Mouse (Mus musculus): ENCODE results near the gene Anxa9. TPM values are rescaled to one million over a fixed set of nuclear protein-coding genes. Genes with fewer than 3 reads are reported as not detected.
"Not testable (repeated sequence)": the region's sequence is repeated elsewhere in the genome, so short reads cannot be mapped to it uniquely, and the experiment has no call there.

Gene Anxa9
- polyA plus RNA-seq (2014; fragmentation: Nextera tagmentation; extraction: Ambion mirVana): 1.7 and 2.1 TPM in 2 replicates

DNA sequence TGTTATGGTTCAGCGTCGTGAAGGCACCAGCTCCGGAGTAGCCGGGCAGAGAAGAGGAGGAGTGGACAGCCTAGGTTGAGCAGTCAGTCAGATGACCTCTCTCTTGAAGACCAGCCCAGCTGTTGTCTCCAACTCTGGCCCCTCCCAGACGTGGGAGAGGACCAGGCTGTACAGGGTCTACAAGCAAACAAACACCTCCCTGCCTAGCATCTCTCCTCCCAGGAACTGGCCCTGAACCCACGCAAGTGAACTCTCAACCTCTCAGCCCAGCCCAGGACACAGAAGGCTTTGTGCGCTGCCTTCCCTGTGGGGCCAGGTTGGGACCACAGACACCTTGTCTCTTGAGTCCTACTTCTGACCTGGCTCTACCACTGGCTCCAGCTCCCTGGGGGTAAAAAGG, at the start of gene Anxa9:
Anxa9 (minus strand) TSS at position 77 of the 400 bp plus-strand sequence.
- no peaks in the 10 kb centered on the region for H3K9me3 ChIP-seq (ENCODE audit: control insufficient read depth, low read depth, low read length)
- 57% methylated on average over 7 of the region's 7 CpGs for WGBS
- H3K4me3 ChIP-seq (ENCODE audit: low read depth, low read length): no peak within 1 kb of the TSS
- H3K4me2 ChIP-seq (replicated peaks; ENCODE audit: low read depth, low read length): no peak within 1 kb of the TSS
- no peaks in the 10 kb centered on the region for H3K4me1 ChIP-seq (ENCODE audit: control insufficient read depth, insufficient read depth, low read length)
- no peak within 1 kb of the TSS for H3K9ac ChIP-seq (replicated peaks; ENCODE audit: low read depth, low read length)
- no peaks in the 10 kb centered on the region for H3K27me3 ChIP-seq (ENCODE audit: control insufficient read depth, insufficient read depth, low read length)
- no peaks in the 10 kb centered on the region for H3K36me3 ChIP-seq (ENCODE audit: control insufficient read depth, insufficient read depth, low read length)
- no peak for ATAC-seq (ENCODE audit: insufficient number of reproducible peaks, insufficient read depth, low FRiP score, low read depth)
- H3K27ac ChIP-seq (ENCODE audit: low read length): no peak within 1 kb of the TSS

- Histone ChIP-seq H3K4me3 (ENCODE audit: low read depth, low read length) (peak overlapping the region; percentile 42; the same call in 1 of the 2 replicates), H3K36me3 (ENCODE audit: control insufficient read depth, insufficient read depth, low read length) (peaks cover 17% of the 10 kb centered on the region), H3K9ac (replicated peaks; ENCODE audit: low read depth, low read length) (0 out of 2 replicates have a peak overlapping the region, but pooled peaks have one; percentile 33)
- not testable (repeated sequence) for H3K4me2 ChIP-seq (replicated peaks; ENCODE audit: low read depth, low read length); H3K4me1 ChIP-seq (ENCODE audit: control insufficient read depth, insufficient read depth, low read length); ATAC-seq (ENCODE audit: insufficient number of reproducible peaks, insufficient read depth, low FRiP score, low read depth); H3K9me3 ChIP-seq (ENCODE audit: control insufficient read depth, low read depth, low read length); H3K27ac ChIP-seq (ENCODE audit: low read length); H3K27me3 ChIP-seq (ENCODE audit: control insufficient read depth, insufficient read depth, low read length)
- WGBS: 26% methylated on average over 8 of the region's 19 CpGs
These were observed 49.1 kb upstream of the Anxa9 start for GRCm38 (mm10) chr3:95355911-95356544.

DNA sequence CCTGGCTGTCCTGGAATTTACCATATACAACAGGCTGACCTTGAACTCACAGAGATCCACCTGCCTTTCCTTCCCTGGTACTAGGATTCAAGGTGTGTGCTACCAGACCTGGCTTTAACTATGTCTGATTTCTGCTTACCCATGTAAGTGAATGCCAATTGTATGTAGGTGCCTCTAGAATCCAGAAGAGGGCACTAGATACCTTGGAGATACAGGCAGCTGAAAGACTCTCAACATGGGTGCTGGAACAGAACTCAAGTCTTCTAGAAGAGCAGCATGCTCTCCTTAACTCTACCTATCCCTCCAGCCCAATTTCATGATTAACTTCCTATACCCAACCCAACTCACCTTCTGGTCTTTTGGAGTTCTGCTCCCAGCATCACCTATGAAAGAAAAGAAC, 42.5 kb upstream of the Anxa9 start:
- H3K4me3 ChIP-seq (ENCODE audit: low read depth, low read length): no peak overlapping the region
- H3K36me3 ChIP-seq (ENCODE audit: control insufficient read depth, insufficient read depth, low read length): peaks cover 57% of the 10 kb centered on the region
- H3K9me3 ChIP-seq (ENCODE audit: control insufficient read depth, low read depth, low read length): no peaks in the 10 kb centered on the region
- H3K9ac ChIP-seq (replicated peaks; ENCODE audit: low read depth, low read length): no peak overlapping the region
- H3K4me1 ChIP-seq (ENCODE audit: control insufficient read depth, insufficient read depth, low read length): no peaks in the 10 kb centered on the region
- no peaks in the 10 kb centered on the region for H3K27me3 ChIP-seq (ENCODE audit: control insufficient read depth, insufficient read depth, low read length)
- no peak for ATAC-seq (ENCODE audit: insufficient number of reproducible peaks, insufficient read depth, low FRiP score, low read depth)
- H3K27ac ChIP-seq (ENCODE audit: low read length): no peak overlapping the region
- no peak overlapping the region for H3K4me2 ChIP-seq (replicated peaks; ENCODE audit: low read depth, low read length)

- H3K36me3 ChIP-seq (ENCODE audit: control insufficient read depth, insufficient read depth, low read length): peaks cover 57% of the 10 kb centered on the region
- H3K27me3 ChIP-seq (ENCODE audit: control insufficient read depth, insufficient read depth, low read length); ATAC-seq (ENCODE audit: insufficient number of reproducible peaks, insufficient read depth, low FRiP score, low read depth); H3K4me3 ChIP-seq (ENCODE audit: low read depth, low read length); H3K4me1 ChIP-seq (ENCODE audit: control insufficient read depth, insufficient read depth, low read length); H3K9ac ChIP-seq (replicated peaks; ENCODE audit: low read depth, low read length); H3K27ac ChIP-seq (ENCODE audit: low read length); H3K4me2 ChIP-seq (replicated peaks; ENCODE audit: low read depth, low read length); H3K9me3 ChIP-seq (ENCODE audit: control insufficient read depth, low read depth, low read length): not testable (repeated sequence)
- WGBS: 93% methylated on average over 5 of the region's 5 CpGs
These were observed 41.4 kb upstream of the Anxa9 start for GRCm38 (mm10) chr3:95348343-95348742.

DNA sequence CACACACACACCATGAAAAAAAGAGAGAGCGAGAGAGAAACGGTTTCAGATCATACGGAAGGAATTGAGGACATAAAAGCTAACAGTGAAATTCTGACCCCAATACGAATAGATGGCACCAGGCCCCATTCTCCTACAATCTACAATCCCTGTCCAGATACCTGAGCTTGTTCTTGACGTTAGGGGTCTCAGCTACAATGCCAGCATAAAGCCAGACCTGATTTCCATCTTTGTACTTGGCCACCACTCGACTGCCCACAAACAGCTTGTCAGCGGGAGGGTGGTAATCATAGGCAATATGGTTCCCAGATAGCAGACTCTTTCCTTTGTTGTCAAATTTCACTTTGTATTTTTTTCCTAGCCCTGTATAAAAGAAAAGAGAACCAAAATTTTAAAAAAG, 39.5 kb upstream of the Anxa9 start:
- no peak overlapping the region for H3K4me2 ChIP-seq (replicated peaks; ENCODE audit: low read depth, low read length)
- no peaks in the 10 kb centered on the region for H3K4me1 ChIP-seq (ENCODE audit: control insufficient read depth, insufficient read depth, low read length)
- no peak overlapping the region for H3K27ac ChIP-seq (ENCODE audit: low read length)
- H3K9me3 ChIP-seq (ENCODE audit: control insufficient read depth, low read depth, low read length): no peaks in the 10 kb centered on the region
- 91% methylated on average over 7 of the region's 7 CpGs for WGBS
- H3K36me3 ChIP-seq (ENCODE audit: control insufficient read depth, insufficient read depth, low read length): peaks cover 58% of the 10 kb centered on the region
- no peak for ATAC-seq (ENCODE audit: insufficient number of reproducible peaks, insufficient read depth, low FRiP score, low read depth)
- H3K9ac ChIP-seq (replicated peaks; ENCODE audit: low read depth, low read length): no peak overlapping the region
- H3K27me3 ChIP-seq (ENCODE audit: control insufficient read depth, insufficient read depth, low read length): no peaks in the 10 kb centered on the region
- no peak overlapping the region for H3K4me3 ChIP-seq (ENCODE audit: low read depth, low read length)

DNA sequence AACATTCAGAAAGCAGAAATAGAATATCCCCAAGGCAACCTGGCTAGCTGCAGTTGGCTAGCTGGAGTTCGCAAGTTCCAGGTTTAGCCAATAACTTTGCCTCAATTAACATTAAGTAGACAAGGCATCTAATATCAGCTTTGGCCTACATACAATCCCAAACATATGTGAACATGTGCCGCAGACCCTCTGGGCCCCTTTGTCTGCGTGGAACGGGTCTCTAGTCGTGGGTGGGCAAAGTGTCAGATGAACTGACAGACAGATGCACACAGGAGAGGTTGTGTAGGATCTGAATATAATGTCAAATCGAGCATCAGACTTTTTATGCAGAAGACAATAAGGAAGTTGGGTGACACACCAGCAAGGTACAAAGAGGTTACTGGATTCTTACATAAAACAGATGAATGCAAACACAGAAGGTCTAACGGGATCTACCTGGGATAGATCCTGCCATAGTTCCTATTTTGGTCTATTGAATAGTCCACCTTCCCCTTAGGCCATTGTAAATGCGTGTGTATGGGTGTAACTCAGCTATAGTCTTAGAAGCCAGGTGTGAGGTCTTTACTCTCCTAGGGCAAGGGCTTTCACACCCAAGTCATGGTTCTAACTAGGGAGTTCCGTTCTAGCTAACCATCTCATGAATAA, 36.5 kb upstream of the Anxa9 start:
- not testable (repeated sequence) for H3K4me2 ChIP-seq (replicated peaks; ENCODE audit: low read depth, low read length); H3K9ac ChIP-seq (replicated peaks; ENCODE audit: low read depth, low read length); H3K4me1 ChIP-seq (ENCODE audit: control insufficient read depth, insufficient read depth, low read length); H3K4me3 ChIP-seq (ENCODE audit: low read depth, low read length); ATAC-seq (ENCODE audit: insufficient number of reproducible peaks, insufficient read depth, low FRiP score, low read depth); H3K27ac ChIP-seq (ENCODE audit: low read length); H3K9me3 ChIP-seq (ENCODE audit: control insufficient read depth, low read depth, low read length); H3K27me3 ChIP-seq (ENCODE audit: control insufficient read depth, insufficient read depth, low read length)
- peaks cover 73% of the 10 kb centered on the region for H3K36me3 ChIP-seq (ENCODE audit: control insufficient read depth, insufficient read depth, low read length)
- WGBS: 95% methylated on average over 9 of the region's 9 CpGs

DNA sequence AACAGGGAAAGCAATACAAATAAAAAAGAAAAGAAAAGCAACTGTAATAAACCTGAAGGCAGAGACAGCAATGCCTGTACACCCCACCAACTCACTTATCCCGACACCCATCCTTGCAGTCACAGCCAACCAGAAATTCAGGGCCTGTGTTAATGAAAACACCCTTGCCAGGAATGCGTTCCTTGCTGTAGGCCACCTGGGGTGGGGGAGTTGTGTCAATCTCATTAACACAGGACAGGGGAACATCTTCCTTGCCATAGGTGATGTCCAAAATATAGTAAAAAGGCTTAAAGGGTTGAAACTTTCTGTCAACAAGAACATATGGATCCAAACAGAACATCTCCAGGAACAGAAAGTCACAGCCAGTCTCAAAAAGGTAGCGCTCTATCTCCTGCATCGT, 31.3 kb upstream of the Anxa9 start:
- Histone ChIP-seq H3K27ac (ENCODE audit: low read length) (no peak overlapping the region), H3K4me2 (replicated peaks; ENCODE audit: low read depth, low read length) (no peak overlapping the region), H3K4me3 (ENCODE audit: low read depth, low read length) (no peak overlapping the region), H3K4me1 (ENCODE audit: control insufficient read depth, insufficient read depth, low read length) (no peaks in the 10 kb centered on the region), H3K9me3 (ENCODE audit: control insufficient read depth, low read depth, low read length) (no peaks in the 10 kb centered on the region), H3K27me3 (ENCODE audit: control insufficient read depth, insufficient read depth, low read length) (no peaks in the 10 kb centered on the region), H3K9ac (replicated peaks; ENCODE audit: low read depth, low read length) (no peak overlapping the region), H3K36me3 (ENCODE audit: control insufficient read depth, insufficient read depth, low read length) (peaks cover 84% of the 10 kb centered on the region)
- ATAC-seq (ENCODE audit: insufficient number of reproducible peaks, insufficient read depth, low FRiP score, low read depth): no peak
- 92% methylated on average over 4 of the region's 4 CpGs for WGBS

DNA sequence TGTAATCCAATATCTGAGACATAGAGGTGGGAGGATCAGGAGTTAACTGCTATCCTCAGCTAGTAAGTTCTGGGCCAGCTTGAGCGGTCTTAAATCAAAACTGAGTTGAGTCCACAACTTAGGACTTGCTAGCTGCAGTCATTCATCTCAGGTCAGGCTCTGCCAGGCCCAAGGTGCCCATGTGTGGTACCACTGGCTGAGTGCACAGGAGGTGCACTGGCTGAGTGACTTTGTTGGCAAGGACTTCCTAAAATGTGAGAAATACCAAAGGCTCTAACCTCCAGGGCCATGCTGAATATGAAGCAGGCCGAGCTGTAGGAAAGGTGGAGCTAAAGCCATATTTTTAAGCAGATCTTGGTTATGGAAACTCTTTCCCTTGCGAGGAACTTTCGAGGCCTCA, 30.4 kb upstream of the Anxa9 start:
- H3K27ac ChIP-seq (ENCODE audit: low read length): no peak overlapping the region
- no peak overlapping the region for H3K4me2 ChIP-seq (replicated peaks; ENCODE audit: low read depth, low read length)
- H3K4me1 ChIP-seq (ENCODE audit: control insufficient read depth, insufficient read depth, low read length): no peaks in the 10 kb centered on the region
- ATAC-seq (ENCODE audit: insufficient number of reproducible peaks, insufficient read depth, low FRiP score, low read depth): no peak
- no peak overlapping the region for H3K4me3 ChIP-seq (ENCODE audit: low read depth, low read length)
- 95% methylated on average over 4 of the region's 4 CpGs for WGBS
- no peak overlapping the region for H3K9ac ChIP-seq (replicated peaks; ENCODE audit: low read depth, low read length)
- H3K36me3 ChIP-seq (ENCODE audit: control insufficient read depth, insufficient read depth, low read length): peaks cover 83% of the 10 kb centered on the region
- no peaks in the 10 kb centered on the region for H3K27me3 ChIP-seq (ENCODE audit: control insufficient read depth, insufficient read depth, low read length)
- no peaks in the 10 kb centered on the region for H3K9me3 ChIP-seq (ENCODE audit: control insufficient read depth, low read depth, low read length)

- no peak overlapping the region for H3K27ac ChIP-seq (ENCODE audit: low read length)
- 62% methylated on average over 1 of the region's 1 CpGs for WGBS
- H3K4me1 ChIP-seq (ENCODE audit: control insufficient read depth, insufficient read depth, low read length): no peaks in the 10 kb centered on the region
- H3K9ac ChIP-seq (replicated peaks; ENCODE audit: low read depth, low read length): no peak overlapping the region
- ATAC-seq (ENCODE audit: insufficient number of reproducible peaks, insufficient read depth, low FRiP score, low read depth): no peak
- H3K36me3 ChIP-seq (ENCODE audit: control insufficient read depth, insufficient read depth, low read length): peaks cover 72% of the 10 kb centered on the region
- no peak overlapping the region for H3K4me2 ChIP-seq (replicated peaks; ENCODE audit: low read depth, low read length)
- no peak overlapping the region for H3K4me3 ChIP-seq (ENCODE audit: low read depth, low read length)
- no peaks in the 10 kb centered on the region for H3K9me3 ChIP-seq (ENCODE audit: control insufficient read depth, low read depth, low read length)
- no peaks in the 10 kb centered on the region for H3K27me3 ChIP-seq (ENCODE audit: control insufficient read depth, insufficient read depth, low read length)
These were observed 24.6 kb upstream of the Anxa9 start for GRCm38 (mm10) chr3:95331528-95331927.
